Mouse (Mus musculus): ENCODE results near the gene Copg1. TPM values are rescaled to one million over a fixed set of nuclear protein-coding genes. Genes with fewer than 3 reads are reported as not detected.
A peak's percentile ranks its signal among the peaks of the same experiment; 100 is the strongest.

Gene Copg1
- total RNA-seq (2021): 10 to 100 TPM; 86.9 to 90.3 TPM
- long read RNA-seq, experiment 1, full-length matches to known transcripts: 98 of 152 reads
- long read RNA-seq, experiment 1, partial matches to known transcripts: 40 of 152 reads
- long read RNA-seq, experiment 1, other reads (novel, unspliced or antisense): 14 of 152 reads
- long read RNA-seq, experiment 2, full-length matches to known transcripts: 73 of 98 reads
- long read RNA-seq, experiment 2, partial matches to known transcripts: 13 of 98 reads
- long read RNA-seq, experiment 2, other reads (novel, unspliced or antisense): 12 of 98 reads

DNA sequence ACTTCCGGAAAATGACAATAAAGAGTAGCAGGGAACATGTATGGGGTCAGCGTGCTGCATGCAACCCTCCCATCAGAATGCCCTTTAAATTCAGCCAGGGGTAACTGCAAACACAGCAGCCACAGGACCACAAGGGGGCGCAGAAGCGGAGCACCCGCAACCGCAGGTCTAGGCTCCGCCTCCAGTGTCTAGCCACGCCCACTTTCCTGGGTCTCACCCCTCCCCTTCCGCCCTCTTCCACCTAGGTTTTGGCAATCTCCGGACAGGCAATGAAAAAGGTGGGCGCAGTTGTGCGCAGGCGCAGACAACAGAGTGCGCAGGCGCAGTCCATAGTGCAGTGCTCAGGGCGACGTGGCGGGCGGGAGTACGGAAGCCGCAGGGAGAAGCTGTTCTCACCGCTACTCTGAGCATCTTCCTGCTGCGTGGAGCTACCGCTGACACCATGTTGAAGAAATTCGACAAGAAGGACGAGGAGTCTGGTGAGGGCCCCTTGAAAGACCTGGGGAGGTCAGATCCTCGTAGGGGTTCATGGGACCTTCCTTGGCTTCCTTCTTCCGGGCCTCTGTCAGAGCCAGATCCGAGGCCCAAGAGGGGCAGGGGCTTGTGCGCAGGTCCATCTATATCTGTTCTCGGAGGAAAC lies at the start of gene Copg1:
Gene Copg1 (plus strand): TSS at position 221 of the 640 bp plus-strand sequence.
- DNase-seq: peak; percentile 100

GRCm38 (mm10) chr6:87838551-87839197 lies 48.9 kb upstream of the Copg1 start, which contains the start of gene Isy1:
Gene Isy1, minus strand, starts transcription at chr6:87838798.
- DNase-seq: peak; percentile 96

- DNase-seq: no peak
These were observed 47.7 kb upstream of the Copg1 start for GRCm38 (mm10) chr6:87839797-87840341.

- DNase-seq: no peak
These were observed 46.0 kb upstream of the Copg1 start for GRCm38 (mm10) chr6:87841635-87842034.

GRCm38 (mm10) chr6:87842254-87842653 lies 45.4 kb upstream of the Copg1 start:
- no peak for DNase-seq

DNA sequence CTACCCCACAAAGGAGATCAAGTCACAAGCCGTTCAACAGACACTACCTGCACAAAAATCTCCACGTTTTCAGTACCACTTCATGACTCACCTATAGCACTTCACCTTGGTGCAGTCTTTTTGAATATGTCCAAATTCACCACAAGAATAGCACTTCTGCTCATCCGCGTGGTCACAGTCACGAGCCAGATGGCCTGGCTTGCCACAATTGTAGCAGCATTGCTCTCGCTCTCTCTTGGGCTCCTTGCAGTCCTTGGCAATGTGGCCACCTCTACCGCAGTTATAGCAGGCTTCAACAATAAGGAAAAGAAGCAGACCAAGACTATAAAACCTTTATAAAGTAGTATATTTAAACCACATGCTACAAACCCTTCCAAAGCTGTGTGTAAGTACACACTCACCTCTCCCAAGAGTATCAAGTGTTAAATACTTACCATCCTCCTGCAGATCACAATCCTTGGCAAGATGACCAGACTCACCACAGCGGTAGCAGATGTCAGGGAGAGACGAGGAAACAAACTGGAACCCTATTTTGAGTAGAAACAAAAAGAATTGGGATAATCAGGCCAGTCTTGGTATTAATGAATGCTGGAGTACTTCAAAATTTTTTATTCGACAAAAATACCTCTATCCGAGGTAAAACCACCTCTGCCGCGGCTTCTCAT lies 42.5 kb upstream of the Copg1 start:
- DNase-seq: no peak

DNA sequence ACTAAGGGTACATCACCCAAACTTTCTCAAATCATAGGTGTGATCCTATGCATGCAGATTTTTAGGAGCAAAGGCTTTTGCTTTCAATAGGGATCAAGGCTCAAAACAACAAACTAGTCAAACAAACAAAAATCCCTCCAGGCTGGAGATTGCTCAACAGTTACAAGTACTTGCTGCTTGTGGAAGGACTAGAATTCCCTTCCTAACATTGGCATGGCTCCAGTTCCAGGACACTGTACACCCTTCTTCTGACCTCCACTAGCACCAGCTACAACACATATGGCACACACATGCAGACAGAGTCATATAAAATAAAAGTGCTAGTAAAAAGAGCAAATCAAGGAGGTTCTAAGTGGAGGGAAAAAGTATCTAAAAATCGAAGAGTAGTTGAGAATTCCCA lies 40.8 kb upstream of the Copg1 start:
- peak; percentile 35 for DNase-seq

DNA sequence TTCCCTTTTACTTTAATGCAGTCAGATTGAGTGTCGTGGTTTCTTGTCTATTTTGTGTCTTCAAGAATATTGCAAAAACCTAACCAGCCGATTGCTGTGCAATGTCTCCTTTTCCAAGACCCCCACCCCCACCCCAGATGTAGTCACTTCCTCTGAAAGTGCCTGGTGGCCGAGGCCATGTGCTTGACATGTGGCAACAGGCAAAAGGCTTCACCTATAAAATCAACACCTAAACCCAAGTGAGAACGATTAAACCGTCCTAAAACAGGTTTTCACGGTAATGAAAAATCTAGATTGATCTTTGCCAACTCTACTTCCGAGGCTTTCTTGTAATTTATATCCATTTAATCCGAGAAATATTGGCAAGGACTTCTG lies 37.8 kb upstream of the Copg1 start:
- peak; percentile 23 for DNase-seq

- DNase-seq: peak; percentile 77
These were observed 37.3 kb upstream of the Copg1 start for GRCm38 (mm10) chr6:87850155-87850899.

DNA sequence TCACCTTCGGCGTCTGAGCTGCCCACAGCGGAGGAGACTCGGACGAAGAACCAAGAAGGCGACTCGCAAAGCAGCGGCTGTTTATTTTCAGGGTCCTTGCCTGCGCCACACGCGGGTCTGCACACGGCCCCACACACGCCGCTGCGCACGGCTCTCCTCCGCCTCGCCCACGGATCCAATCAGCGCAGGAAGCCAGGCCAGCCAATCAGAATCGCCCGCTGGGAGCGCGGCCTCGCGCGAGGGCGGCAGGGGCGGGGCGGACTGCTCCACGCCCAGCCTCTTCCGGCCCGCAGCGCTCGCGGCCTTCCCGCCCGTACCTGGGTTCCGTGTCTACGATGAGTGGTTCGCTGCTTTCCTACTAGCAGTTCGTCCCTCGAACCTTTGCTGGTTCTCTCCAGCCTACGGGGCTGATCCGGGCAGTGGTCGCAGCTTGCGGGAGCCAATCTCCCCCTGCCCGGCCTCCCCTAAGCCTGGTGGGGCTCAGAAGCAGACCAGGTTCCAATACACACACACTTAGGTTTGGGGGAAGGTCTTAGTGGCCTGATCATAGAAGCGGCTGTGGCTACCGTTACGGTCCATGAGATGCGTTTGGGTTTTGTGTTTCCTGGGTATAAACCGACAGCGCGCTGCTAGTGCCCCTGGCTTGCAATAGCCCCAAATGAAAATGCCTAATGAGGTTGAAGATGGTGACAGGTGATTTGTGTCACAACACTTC lies 36.6 kb upstream of the Copg1 start, which contains the start of gene Cnbp:
Gene Cnbp (minus strand): TSS at position 207 of the 715 bp plus-strand sequence.
- peak; percentile 98 for DNase-seq

GRCm38 (mm10) chr6:87851871-87852270 lies 35.7 kb upstream of the Copg1 start:
- DNase-seq: no peak

DNA sequence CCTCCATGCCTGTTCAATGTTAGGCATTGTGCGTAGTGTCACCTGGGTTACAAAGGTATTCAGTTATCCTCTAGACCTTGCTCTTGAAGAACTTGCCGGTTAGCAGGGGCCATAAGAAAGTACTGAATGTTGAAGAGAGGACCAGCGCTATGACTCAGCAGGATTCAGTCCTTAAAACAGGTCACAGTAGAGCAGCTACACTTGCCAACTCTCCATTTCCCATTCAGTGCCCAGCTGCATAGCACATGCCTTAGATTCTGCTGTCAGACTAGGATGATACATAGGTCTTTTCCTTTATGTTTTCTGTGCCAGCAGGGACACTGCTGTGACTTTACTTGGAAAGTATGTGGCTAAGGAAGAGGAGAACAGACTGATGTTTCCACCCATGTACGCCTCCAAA lies 34.2 kb upstream of the Copg1 start:
- DNase-seq: no peak

GRCm38 (mm10) chr6:87857071-87857470 lies 30.5 kb upstream of the Copg1 start:
- no peak for DNase-seq

- DNase-seq: no peak
These were observed 21.4 kb upstream of the Copg1 start for GRCm38 (mm10) chr6:87866211-87866610.

DNA sequence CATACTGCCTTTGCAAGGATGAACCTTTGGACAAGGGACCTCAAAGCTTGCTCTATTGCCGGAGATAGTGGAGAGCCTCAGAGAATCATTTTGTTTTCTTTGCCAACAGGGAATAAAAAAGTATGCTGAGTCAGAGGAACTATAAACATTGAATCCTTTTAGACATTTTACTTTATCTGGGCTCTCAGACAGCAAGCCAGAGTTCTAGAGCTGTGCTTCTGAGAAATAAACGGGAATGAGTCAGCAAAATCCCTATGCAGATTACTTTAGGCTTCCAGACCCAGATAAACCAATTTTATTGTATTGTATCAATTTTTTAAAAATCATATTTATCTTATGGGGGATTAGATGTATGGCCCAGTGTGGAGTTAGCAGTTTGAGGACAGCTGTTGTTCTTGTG lies 20.4 kb upstream of the Copg1 start:
- DNase-seq: no peak

- DNase-seq: peak; percentile 93
These were observed 18.6 kb upstream of the Copg1 start for GRCm38 (mm10) chr6:87868871-87869506.

- no peak for DNase-seq
These were observed 17.2 kb upstream of the Copg1 start for GRCm38 (mm10) chr6:87870440-87870839.

- no peak for DNase-seq
These were observed 16.4 kb upstream of the Copg1 start for GRCm38 (mm10) chr6:87871240-87871639.

DNA sequence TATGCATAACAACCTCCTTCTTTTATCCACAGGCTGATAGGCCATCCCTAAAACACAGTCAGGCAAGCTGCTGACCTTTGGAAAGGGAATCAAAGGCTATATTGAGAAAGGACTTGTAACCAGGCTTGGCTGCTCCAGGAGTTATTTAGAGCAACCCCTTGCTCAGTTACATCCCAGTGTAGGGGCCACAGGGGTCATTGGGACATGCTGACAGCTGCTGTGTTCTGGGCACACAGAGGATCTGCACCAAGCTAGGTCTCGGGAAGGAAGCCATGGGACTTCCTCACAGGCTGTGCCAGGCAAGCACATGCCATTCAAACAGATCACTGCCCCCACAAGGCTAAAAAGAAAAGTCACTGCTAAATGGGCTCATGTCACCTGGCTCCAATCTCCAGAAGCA lies 14.5 kb upstream of the Copg1 start:
- DNase-seq: no peak

DNA sequence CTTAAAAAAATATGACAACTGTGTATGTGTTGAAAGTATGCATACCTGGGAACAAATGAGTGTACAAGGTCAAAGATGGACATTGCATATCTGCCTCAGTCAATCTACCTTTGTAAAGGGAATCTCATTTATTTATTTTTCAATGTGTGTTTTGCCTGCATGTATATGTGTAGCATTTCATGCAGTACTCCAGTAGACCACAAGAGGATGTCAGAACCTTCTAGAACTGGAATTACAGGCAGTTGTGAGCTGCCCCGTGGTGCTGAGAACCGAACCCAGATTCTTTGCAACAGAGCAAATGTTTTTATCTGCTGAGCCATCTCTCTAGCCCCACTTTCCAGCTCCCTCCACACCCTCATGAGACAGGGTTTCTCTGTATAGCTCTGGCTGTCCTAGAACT lies 13.7 kb upstream of the Copg1 start:
- DNase-seq: no peak

DNA sequence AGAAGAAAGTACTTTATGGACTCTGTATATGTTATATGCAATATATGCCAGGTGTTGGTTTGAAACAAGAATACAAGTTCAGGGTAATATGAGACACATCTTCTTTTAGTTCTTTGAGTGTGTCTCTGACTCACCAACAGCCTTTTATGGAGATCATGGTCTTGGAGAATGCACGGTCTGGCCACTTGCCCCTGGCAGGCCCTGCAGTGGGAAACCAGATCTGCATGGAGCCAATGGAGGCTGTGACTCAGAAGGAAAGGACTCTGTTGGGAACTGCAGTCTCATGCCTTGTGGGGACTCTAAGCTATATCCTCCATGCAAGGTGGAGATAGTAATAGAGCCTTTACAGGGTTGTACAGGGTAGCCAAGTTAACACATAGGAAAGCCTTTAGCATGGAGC lies 12.5 kb upstream of the Copg1 start:
- peak; percentile 46 for DNase-seq

All from adrenal gland, postnatal 10 days (tissue).